Mouse (Mus musculus): ENCODE measurements around the gene Fbn1.

- no peak for TF ChIP-seq CTCF (IDR thresholded peaks at IDR 0.05)
- TF ChIP-seq POLR2A (IDR thresholded peaks at IDR 0.05; ENCODE audit: insufficient read depth, low read depth, low read length) = no peak
- no peak for TF ChIP-seq EP300 (IDR thresholded peaks at IDR 0.05; ENCODE audit: insufficient read depth, low read depth, low read length)
These were observed 11.1 kb downstream of the Fbn1 start for GRCm38 (mm10) chr2:125496696-125497095.

Data from heart, adult 2 months (tissue).